Mouse (Mus musculus) left cerebral cortex, postnatal 25 days (tissue): ENCODE results near the gene Tlx2. TPM values are rescaled to one million over a fixed set of nuclear protein-coding genes. Genes with fewer than 3 reads are reported as not detected.

Experiments used
- DNase-seq, 2 experiments: peaks; one replicate each; pipeline ENCODE4 v3.0.0; 2022; ENCODE audit warnings: low spot score in 2 of 2, mixed read lengths in 1 of 2
- intact Hi-C: fragments of 180-260 bp; cut with DNase I; formaldehyde crosslinking; loops from one replicate; pipeline ENCODE4 v1.15.1; 2025
- total RNA-seq, 2 experiments: library from RNA; stranded (reverse); gene quantifications; 2 replicates each; pipeline ENCODE4 v1.2.3; 2021

The Tlx2 gene
- total RNA-seq, 2 experiments from 2014 or later, result not detected

DNA sequence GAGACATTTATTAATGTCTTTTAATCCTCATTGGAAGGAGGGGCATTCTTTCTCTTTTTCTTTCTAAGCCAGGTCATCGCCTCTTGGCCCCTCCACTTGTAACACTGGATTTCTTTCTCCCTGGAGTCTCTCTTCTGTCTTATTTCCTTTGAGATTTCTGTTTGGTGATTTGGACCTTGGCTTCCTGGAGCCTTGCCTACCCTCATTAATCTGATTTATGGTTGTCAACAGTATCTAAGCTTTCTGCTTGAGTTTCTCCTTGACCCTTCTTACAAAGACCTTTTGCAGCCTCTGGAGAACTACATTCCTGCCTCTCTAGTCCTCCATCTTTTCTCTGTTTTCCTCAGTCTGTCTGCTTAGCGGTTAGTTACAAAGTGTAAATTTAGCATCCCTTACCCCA lies 28.3 kb upstream of the Tlx2 start:
- no peak for DNase-seq
- intact Hi-C loops, result no loop called here

DNA sequence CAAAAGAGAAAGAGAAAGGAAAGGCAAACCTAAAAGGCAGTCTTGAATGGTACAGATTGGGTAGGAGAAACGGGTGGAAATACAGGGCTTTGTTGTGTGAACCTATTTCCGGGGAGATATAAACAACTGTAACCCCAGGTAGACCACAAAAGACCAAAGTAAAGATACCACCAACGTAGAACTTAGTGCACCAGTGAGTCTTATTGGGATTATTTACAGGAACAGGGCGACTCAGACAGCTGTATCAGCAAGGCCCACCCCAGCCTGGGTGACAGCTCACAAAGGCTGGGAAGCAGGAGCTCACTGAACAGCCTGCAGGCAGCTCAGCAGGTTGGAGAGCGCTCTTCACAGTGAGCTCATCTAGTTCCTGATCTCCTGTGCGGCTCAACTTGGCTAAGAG lies 25.9 kb upstream of the Tlx2 start:
- intact Hi-C loops, result no loop called here
- DNase-seq, result no peak

DNA sequence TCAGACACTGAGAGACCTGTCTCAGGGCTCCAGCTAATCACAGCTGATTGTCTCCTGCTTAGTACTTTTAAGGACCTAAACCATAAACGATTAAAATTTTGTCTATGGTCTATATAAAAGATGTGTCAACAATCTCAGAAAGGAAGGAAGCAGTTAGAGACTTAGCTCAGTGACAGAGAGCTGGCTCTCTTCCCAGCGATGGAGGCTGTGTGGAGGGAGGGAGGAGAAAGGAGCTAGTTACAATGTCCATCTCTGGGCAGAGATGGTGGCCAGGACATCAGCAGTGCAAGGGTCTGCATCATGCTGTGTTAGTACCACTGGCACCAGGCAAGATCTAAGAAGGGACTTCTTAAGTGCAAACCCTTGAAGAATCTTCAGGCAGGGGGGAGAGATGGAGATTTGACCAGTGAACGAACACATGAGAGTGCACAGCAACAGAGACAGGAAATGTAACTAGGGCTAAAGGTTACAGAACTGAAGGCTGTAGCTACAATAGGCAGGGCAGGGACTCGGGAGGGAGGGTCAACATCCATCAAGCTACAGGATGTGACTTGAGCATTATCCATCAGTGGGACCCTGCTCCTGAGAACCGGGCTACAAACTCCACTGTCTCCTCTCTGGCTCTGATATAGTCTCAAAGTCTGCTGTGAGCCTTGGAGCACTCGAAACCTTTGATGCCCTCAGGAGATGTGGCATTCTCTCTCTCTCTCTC lies 22.5 kb upstream of the Tlx2 start:
- no peak for DNase-seq
- intact Hi-C loops, result no loop called here

DNA sequence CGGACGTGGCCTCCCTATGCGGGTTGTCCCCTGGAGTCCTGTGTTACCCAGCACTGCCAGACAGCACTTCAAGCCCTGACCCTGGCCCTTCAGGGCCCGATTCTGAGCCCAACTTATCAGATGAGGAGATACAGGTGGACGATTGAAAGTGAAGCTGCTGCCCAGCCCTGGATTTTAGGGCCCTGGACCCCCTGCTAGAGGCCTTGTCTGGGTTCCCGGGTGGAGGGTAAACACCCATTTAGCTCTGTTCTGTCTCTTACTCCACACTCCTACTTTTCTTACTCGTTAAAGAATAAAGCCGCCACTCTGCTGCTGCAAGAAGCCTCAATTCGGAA lies 17.8 kb upstream of the Tlx2 start:
- intact Hi-C loops, result no loop called here
- no peak for DNase-seq

DNA sequence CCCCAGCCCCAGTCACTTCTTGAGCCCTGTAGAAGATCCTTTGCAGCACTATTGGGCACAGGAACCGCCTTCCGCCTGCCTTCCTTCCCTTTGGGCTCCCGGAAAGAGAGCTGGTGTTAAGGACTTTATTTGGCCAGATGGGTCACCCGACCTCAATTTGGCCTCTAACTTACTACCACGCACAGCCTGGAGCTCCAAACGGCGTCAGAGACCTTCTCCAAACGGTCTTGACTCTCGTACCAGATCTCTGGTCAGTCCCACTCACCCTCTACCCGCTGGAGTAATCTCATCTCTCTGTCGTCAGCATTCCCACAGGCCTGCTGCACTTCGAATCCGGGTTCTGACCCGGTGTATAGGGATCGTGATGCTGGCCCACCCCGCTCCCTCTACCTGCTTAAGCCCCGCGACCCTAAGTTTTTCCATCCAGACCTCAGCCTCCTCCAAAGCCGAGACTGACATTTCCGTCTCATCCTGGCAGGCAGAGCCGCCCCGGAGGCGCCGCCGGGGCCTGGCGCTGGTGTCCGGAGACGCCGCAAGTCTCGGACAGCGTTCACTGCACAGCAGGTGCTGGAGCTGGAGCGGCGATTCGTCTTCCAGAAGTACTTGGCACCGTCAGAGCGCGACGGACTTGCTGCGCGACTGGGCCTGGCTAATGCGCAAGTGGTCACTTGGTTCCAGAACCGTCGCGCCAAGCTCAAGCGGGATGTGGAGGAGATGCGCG lies 17.3 kb upstream of the Tlx2 start:
- intact Hi-C loops, result no loop called here
- no peak for DNase-seq

DNA sequence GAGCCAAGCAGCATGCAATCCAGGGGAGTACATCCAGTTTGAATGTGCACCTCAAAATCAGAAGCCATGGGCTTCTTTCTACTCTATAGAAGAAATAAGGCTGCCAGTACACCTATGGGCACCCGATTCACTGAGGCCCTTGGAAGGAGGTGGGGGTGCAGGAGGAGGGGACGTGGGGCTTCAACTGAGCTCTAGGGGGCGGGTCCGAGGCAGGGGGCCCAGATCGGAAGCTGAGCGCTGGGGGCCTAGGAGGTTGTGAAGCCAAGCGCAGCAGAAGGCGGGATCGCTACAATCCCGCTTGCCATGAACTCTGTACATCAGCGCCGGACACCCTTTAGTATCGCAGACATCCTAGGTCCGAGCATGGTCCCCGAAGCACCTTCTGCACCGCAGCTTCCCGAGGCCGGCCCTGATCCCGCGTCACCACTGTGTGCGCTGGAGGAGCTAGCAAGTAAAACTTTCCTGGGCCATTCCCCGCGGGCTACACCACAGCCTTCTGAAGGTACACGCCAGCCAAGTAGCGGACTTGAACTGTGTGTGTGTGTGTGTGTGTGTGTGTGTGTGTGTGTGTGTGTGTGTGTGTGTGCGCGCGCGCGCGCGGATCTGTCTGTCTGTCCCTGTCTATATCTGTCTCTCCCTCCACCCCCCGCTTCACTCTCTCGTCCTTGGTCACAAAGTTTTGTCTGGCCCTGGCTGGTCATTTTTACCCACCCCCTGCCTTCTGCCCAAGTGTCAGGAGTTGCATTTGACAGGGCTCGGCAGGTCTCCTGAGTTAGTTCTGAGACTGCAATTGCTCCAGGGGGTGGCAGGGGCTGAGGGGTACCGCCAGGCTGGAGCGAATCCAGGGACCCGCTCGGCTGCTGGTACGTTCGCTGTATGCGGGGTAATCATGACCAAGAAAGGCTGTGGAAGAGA lies 16.3 kb upstream of the Tlx2 start, which contains the start of gene Lbx2:
Gene Lbx2 (plus strand): TSS at position 247 of the 915 bp plus-strand sequence.
- intact Hi-C loops, result no loop called here

DNA sequence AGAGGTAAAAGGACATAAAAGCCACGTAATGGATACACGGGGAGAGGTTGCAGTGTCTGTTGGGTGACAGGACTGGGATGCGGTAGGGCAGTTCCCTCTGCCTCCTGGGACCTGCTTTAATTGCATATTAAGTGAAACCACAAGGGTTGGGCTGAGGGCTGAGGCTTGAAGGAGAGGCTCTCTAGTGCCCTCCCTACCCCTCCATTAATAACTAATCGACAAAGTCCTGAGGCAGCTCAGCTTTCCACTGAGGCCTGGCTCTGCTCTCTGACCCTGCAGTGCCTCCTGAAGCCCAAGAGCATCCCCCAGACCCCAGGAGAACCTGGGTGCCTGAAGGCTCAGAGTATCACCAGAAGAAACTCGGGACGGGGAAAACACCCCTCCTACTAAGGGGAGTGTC lies 14.4 kb upstream of the Tlx2 start:
- intact Hi-C loops, result no loop called here

More for the DNA sequence above, 16.3 kb upstream of the Tlx2 start, which contains the start of gene Lbx2:
- no peak for DNase-seq

DNA sequence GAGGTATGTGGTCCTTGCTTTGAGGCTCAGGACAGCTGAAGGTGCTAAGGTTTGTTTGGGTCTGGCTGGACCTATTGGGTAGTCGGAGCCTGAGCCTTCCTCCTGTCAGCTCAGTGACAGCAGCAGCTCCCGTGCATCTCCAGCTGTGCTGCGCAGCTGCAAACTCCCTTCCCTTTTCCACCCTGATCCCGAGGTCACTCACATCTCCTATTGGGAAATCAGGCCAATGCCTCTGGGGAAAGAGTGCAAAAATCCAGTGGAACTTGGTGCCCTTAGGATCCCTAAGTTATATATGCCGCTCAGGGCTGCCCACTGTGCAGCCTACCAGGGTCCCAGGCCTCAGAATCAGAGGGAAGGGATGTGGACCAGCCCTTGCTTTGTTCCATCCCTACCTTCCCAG lies 13.4 kb upstream of the Tlx2 start:
- DNase-seq, result no peak
- intact Hi-C loops, result no loop called here

More for the DNA sequence above, 14.4 kb upstream of the Tlx2 start:
- no peak for DNase-seq

DNA sequence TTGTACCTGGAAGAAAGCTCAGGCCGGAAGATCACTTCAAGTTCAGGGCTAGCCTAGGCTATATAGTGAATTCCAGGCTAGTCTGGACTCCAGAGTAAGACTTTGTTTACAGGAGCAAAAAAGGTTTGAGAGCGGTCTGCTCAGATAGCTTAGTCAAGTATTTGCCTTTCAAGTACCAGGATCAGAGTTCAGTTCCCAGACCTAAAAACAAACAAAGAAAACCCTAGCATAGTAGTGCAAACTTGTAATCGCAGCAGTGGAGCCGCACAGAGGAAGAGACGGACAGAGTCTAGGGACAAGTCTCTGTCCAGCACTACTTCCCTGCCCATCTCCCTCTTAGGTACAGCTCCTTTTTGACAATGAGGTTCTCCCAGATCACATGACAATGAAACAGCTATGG lies 10.1 kb upstream of the Tlx2 start:
- intact Hi-C loops, result no loop called here
- no peak for DNase-seq

DNA sequence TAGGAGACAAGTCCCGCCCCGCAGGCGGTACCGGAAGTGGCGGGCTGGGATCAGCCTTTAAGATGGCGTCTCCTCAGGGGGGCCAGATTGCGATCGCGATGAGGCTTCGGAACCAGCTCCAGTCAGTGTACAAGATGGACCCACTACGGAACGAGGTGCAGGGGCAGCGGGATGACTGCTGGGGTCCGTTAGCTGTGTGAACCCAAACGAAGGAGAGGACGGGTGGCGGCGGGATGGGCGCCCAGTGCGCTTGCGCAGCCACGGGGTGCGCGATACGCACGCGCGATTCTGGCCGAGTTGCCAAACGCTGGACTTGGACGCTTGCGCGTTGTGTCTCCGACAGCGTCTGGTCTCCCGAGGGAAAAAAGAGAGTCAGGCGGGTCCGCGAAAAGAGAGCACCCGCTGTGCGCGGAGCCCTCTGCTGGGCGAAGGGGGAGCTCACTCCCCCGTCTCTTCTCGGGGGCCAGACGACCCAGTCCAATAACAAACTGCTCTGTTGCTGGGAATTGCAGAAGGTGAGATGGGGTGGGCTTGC lies 8.3 kb upstream of the Tlx2 start:
- intact Hi-C loops, result loop anchor here (1.0 to 10.0 kb wide), 4 partner anchors 23 to 636 kb away; partner anchors contain the start of genes Aup1, Ccdc142, Gm42688 and Vax2
- DNase-seq, result peak; percentile 99

DNA sequence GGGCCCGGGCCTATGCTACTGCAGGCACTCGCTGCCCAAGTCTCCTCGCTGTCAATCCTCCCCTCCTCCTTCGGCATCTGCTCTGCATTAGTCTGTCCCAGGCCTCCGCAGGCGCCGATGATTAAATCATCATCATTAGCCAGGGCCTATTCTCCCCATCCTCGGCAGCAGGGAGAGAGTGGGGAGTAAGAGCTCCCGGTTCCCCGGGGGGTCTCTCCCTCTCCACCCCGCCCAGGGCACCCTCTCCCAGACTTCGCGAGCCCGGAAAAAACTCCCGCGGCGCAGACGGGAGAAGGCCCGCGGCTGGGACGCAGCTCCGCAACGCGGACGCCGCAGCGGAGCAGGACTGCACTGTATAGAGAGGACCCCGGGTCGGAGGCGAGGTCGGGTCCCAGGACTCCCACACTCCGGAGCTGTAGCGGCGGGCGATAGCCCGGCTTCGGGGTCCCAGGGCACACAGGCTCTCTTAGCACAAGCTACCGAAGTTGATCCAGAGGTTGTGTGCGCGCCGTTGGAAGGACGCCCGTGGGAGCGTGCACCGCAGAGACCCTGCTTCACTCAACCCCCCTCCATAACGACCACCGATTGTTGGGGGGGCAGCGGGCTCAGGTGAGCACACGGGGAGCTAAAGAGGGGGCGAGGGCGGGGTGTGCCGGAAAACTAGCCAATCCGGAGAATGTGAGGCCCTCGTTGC lies 7.7 kb upstream of the Tlx2 start, which contains the start of gene Pcgf1:
Gene Pcgf1 (plus strand): TSS at position 240 of the 694 bp plus-strand sequence.
- intact Hi-C loops, result loop anchor here (1.0 to 10.0 kb wide), 4 partner anchors 23 to 637 kb away; partner anchors contain the start of genes Aup1, Ccdc142, Gm42688 and Vax2
- DNase-seq, result peak; percentile 41 to 45

GRCm38 (mm10) chr6:83074979-83075378 lies 4.9 kb upstream of the Tlx2 start:
- no peak for DNase-seq
- intact Hi-C loops, result loop anchor here (10.0 kb wide), 1 partner anchor 640 kb away; the partner anchor contains the start of gene Vax2

- no peak for DNase-seq
- intact Hi-C loops, result loop anchor here (10.0 kb wide), 1 partner anchor 644 kb away; the partner anchor contains the start of gene Vax2
Observed at GRCm38 (mm10) chr6:83071220-83071619, 1.1 kb upstream of the Tlx2 start.

GRCm38 (mm10) chr6:83070311-83071219 lies 472 bp upstream of the Tlx2 start:
- intact Hi-C loops, result loop anchor here (10.0 kb wide), 1 partner anchor 644 kb away; the partner anchor contains the start of gene Vax2
- peak; percentile 22 to 24 for DNase-seq

GRCm38 (mm10) chr6:83069488-83070246 lies 426 bp downstream of the Tlx2 start:
- intact Hi-C loops, result loop anchor here (10.0 kb wide), 1 partner anchor 645 kb away; the partner anchor contains the start of gene Vax2

GRCm38 (mm10) chr6:83068706-83069487 lies 1.2 kb downstream of the Tlx2 start:
- intact Hi-C loops, result no loop called here
- no peak for DNase-seq

More at GRCm38 (mm10) chr6:83069488-83070246, 426 bp downstream of the Tlx2 start:
- DNase-seq, result no peak
